Mouse (Mus musculus) cerebellum, adult 2 months (tissue): ENCODE results near the gene Dip2c.

Experiments used
- CTCF ChIP-seq: fragments of 200-500 bp; IDR thresholded peaks from 2 replicates; pipeline ENCODE4 v1.5.1; 2011; ENCODE audit warnings: low read depth, mild to moderate bottlenecking, control low read depth, low read length, moderate library complexity, borderline replicate concordance; ENCODE audit not compliant: insufficient read depth
- POLR2A ChIP-seq: fragments of 200-500 bp; IDR thresholded peaks from 2 replicates; pipeline ENCODE4 v1.6.1; 2011; ENCODE audit warnings: low read length, control low read depth, borderline replicate concordance; ENCODE audit not compliant: insufficient read depth

DNA sequence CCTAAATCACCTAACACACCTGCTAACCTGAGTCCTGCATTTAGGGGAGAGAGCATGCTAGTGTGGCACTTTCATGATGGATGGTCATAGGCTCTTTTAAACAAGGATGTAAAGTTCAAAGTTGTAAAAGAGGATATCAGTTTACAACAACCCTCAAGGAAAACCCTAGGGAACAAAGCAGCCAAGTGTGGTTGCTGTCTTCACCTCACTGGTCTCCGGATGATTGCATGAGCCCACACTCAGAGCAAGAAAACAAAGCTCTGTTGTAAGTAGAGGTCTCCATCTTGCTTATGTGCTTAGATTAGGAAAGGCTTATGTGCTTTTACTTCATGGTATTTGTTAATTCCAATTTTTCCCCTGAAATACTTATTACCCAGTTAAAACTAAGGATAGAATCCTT lies 384.4 kb downstream of the Dip2c start:
- TF ChIP-seq POLR2A (no peak), CTCF (no peak)
